Mouse (Mus musculus): Measurements from ENCODE around the gene Cerkl. TPM values are rescaled to one million over a fixed set of nuclear protein-coding genes. Genes with fewer than 3 reads are reported as not detected.

The Cerkl gene
- polyA plus RNA-seq, 1 experiment: 2.3 TPM

- Histone ChIP-seq H3K4me3 (ENCODE audit: control insufficient read depth, low read depth, low read length) (no peak overlapping the region), H3K27me3 (ENCODE audit: control insufficient read depth, insufficient read depth, low read length) (no peaks in the 10 kb centered on the region), H3K27ac (ENCODE audit: control insufficient read depth, insufficient read depth, low read depth, low read length) (no peak overlapping the region), H3K4me1 (ENCODE audit: control insufficient read depth, insufficient read depth, low read length) (peaks cover 2% of the 10 kb centered on the region), H3K36me3 (ENCODE audit: control insufficient read depth, insufficient read depth, low read length) (no peaks in the 10 kb centered on the region)
- no peak for TF ChIP-seq POLR2A (IDR thresholded peaks at IDR 0.05; ENCODE audit: control insufficient read depth, low read depth, low read length)
These were observed 105.1 kb downstream of the Cerkl start for GRCm38 (mm10) chr2:79351179-79352099.

GRCm38 (mm10) chr2:79343115-79343514 lies 113.5 kb downstream of the Cerkl start:
- H3K27ac ChIP-seq (ENCODE audit: control insufficient read depth, insufficient read depth, low read depth, low read length): no peak overlapping the region
- H3K4me1 ChIP-seq (ENCODE audit: control insufficient read depth, insufficient read depth, low read length): no peaks in the 10 kb centered on the region

GRCm38 (mm10) chr2:79339003-79339402 lies 117.6 kb downstream of the Cerkl start:
- no peak overlapping the region for H3K27ac ChIP-seq (ENCODE audit: control insufficient read depth, insufficient read depth, low read depth, low read length)
- TF ChIP-seq POLR2A (IDR thresholded peaks at IDR 0.05; ENCODE audit: control insufficient read depth, low read depth, low read length) (no peak), CTCF (IDR thresholded peaks at IDR 0.05; ENCODE audit: control insufficient read depth, insufficient read depth, insufficient replicate concordance, low read depth, low read length) (no peak)
- H3K27me3 ChIP-seq (ENCODE audit: control insufficient read depth, insufficient read depth, low read length): no peaks in the 10 kb centered on the region
- H3K4me1 ChIP-seq (ENCODE audit: control insufficient read depth, insufficient read depth, low read length): no peaks in the 10 kb centered on the region
- no peaks in the 10 kb centered on the region for H3K36me3 ChIP-seq (ENCODE audit: control insufficient read depth, insufficient read depth, low read length)
- H3K4me3 ChIP-seq (ENCODE audit: control insufficient read depth, low read depth, low read length): no peak overlapping the region

More at GRCm38 (mm10) chr2:79343115-79343514, 113.5 kb downstream of the Cerkl start:
- no peaks in the 10 kb centered on the region for H3K27me3 ChIP-seq (ENCODE audit: control insufficient read depth, insufficient read depth, low read length)
- no peak overlapping the region for H3K4me3 ChIP-seq (ENCODE audit: control insufficient read depth, low read depth, low read length)
- no peak for TF ChIP-seq CTCF (IDR thresholded peaks at IDR 0.05; ENCODE audit: control insufficient read depth, insufficient read depth, insufficient replicate concordance, low read depth, low read length)
- no peak for TF ChIP-seq POLR2A (IDR thresholded peaks at IDR 0.05; ENCODE audit: control insufficient read depth, low read depth, low read length)
- H3K36me3 ChIP-seq (ENCODE audit: control insufficient read depth, insufficient read depth, low read length): no peaks in the 10 kb centered on the region

DNA sequence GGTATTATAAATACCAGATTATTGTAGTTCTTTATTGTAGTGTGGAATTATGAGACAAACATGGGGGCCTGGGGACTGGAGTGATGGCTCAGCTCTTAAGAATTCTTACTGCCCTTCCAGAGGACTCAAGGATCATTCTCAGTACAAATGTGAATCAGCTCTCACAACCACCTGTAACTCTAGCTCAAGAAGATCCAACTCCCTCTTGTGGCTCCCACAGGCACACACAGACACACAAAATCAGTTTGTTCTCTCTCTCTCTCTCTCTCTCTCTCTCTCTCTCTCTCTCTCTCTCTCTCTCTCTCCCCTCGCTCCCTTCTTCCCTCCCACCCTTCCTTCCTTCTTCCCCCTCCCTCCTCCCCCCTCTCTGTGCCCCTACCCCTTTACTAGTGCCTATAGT lies 120.4 kb downstream of the Cerkl start:
- H3K4me1 ChIP-seq (ENCODE audit: control insufficient read depth, insufficient read depth, low read length): no peaks in the 10 kb centered on the region
- no peaks in the 10 kb centered on the region for H3K36me3 ChIP-seq (ENCODE audit: control insufficient read depth, insufficient read depth, low read length)
- H3K27ac ChIP-seq (ENCODE audit: control insufficient read depth, insufficient read depth, low read depth, low read length): no peak overlapping the region
- no peak for TF ChIP-seq POLR2A (IDR thresholded peaks at IDR 0.05; ENCODE audit: control insufficient read depth, low read depth, low read length)
- no peak for TF ChIP-seq CTCF (IDR thresholded peaks at IDR 0.05; ENCODE audit: control insufficient read depth, insufficient read depth, insufficient replicate concordance, low read depth, low read length)
- H3K27me3 ChIP-seq (ENCODE audit: control insufficient read depth, insufficient read depth, low read length): no peaks in the 10 kb centered on the region
- no peak overlapping the region for H3K4me3 ChIP-seq (ENCODE audit: control insufficient read depth, low read depth, low read length)

DNA sequence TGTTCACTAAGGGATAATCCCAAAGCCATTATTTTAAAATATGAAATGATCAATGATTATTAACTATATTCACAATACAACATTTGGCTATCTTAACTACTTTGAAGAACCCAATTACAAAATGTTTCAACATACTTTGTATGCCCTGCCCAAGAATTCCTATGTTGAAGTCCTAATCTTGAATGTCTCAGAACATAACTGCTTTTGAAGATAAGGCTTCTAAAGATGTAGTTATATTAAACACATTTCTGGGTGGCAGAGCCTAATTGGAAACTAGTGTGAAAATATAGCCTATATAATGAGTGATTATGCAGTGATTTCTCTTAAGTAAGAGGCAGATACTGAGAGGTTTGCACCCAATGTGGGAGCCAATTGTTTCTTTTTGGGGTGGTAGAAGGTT lies 121.9 kb downstream of the Cerkl start:
- H3K27me3 ChIP-seq (ENCODE audit: control insufficient read depth, insufficient read depth, low read length): no peaks in the 10 kb centered on the region
- no peak overlapping the region for H3K4me3 ChIP-seq (ENCODE audit: control insufficient read depth, low read depth, low read length)
- H3K4me1 ChIP-seq (ENCODE audit: control insufficient read depth, insufficient read depth, low read length): no peaks in the 10 kb centered on the region
- no peak for TF ChIP-seq CTCF (IDR thresholded peaks at IDR 0.05; ENCODE audit: control insufficient read depth, insufficient read depth, insufficient replicate concordance, low read depth, low read length)
- TF ChIP-seq POLR2A (IDR thresholded peaks at IDR 0.05; ENCODE audit: control insufficient read depth, low read depth, low read length): no peak
- no peak overlapping the region for H3K27ac ChIP-seq (ENCODE audit: control insufficient read depth, insufficient read depth, low read depth, low read length)
- no peaks in the 10 kb centered on the region for H3K36me3 ChIP-seq (ENCODE audit: control insufficient read depth, insufficient read depth, low read length)

DNA sequence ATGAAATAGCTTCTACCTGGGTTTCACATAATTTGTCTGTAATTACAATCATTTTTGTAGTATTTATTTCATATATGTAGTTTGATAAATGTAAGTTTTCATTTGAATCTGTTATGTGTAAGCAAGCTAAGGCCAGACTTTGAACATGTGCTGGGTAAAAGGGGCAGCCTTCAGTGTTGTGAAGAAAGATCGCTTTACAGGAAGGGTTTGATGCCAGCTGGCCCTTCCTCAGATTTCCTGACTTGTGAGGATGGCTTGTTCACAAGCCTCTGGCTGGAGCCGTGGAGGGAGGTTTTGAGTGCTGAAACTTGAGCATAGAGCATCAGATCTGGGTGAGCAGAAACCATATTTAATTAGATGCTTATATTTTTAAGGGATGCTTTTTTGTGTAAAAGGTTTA lies 128.5 kb downstream of the Cerkl start:
- H3K4me1 ChIP-seq (ENCODE audit: control insufficient read depth, insufficient read depth, low read length): no peaks in the 10 kb centered on the region
- no peaks in the 10 kb centered on the region for H3K27me3 ChIP-seq (ENCODE audit: control insufficient read depth, insufficient read depth, low read length)
- TF ChIP-seq POLR2A (IDR thresholded peaks at IDR 0.05; ENCODE audit: control insufficient read depth, low read depth, low read length) (no peak), CTCF (IDR thresholded peaks at IDR 0.05; ENCODE audit: control insufficient read depth, insufficient read depth, insufficient replicate concordance, low read depth, low read length) (no peak)
- no peak overlapping the region for H3K27ac ChIP-seq (ENCODE audit: control insufficient read depth, insufficient read depth, low read depth, low read length)
- H3K36me3 ChIP-seq (ENCODE audit: control insufficient read depth, insufficient read depth, low read length): no peaks in the 10 kb centered on the region
- H3K4me3 ChIP-seq (ENCODE audit: control insufficient read depth, low read depth, low read length): no peak overlapping the region

- H3K4me1 ChIP-seq (ENCODE audit: control insufficient read depth, insufficient read depth, low read length): no peaks in the 10 kb centered on the region
- TF ChIP-seq CTCF (IDR thresholded peaks at IDR 0.05; ENCODE audit: control insufficient read depth, insufficient read depth, insufficient replicate concordance, low read depth, low read length): no peak
- no peak for TF ChIP-seq POLR2A (IDR thresholded peaks at IDR 0.05; ENCODE audit: control insufficient read depth, low read depth, low read length)
- H3K27me3 ChIP-seq (ENCODE audit: control insufficient read depth, insufficient read depth, low read length): no peaks in the 10 kb centered on the region
- no peak overlapping the region for H3K4me3 ChIP-seq (ENCODE audit: control insufficient read depth, low read depth, low read length)
- H3K27ac ChIP-seq (ENCODE audit: control insufficient read depth, insufficient read depth, low read depth, low read length): no peak overlapping the region
- no peaks in the 10 kb centered on the region for H3K36me3 ChIP-seq (ENCODE audit: control insufficient read depth, insufficient read depth, low read length)
These were observed 140.3 kb downstream of the Cerkl start for GRCm38 (mm10) chr2:79316182-79316880.
